In the genomic region with DNA sequence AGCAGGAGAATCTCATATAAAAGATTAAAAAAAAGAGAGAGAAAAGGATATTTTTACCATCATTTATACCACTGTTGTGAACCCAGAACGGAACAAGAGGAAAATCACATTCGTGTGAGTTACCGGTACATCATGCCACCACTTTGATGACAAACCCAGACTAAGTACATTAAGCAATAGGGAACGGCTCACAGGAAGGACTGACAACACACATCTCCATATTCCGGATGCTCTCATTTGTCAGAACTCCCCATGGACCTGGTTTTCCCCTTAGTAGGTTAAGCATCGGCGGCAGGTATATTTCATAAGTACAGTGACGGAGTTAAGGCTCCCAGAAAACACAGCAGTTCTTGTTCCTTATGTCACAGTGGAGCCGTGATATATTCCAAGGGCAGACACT, we compare ENCODE assay signal across 14 mouse cellular contexts.
"Had no signal": no experiment of that assay in that cellular context is flagged by ENCODE, and none has a peak within 500 bp of the region (broad histone marks: within the 10 kb centered on the region; RNA-seq: fewer than 3 reads in every experiment).

No protein-coding gene starts in this region.

- H3K27me3 ChIP-seq: lung, embryonic 15.5 days; megakaryocyte, embryonic 14.5 days; midbrain, embryonic 12.5 days; neural tube, embryonic 12.5 days; stomach, embryonic 15.5 days had no signal

- H3K36me3 ChIP-seq: lung, embryonic 15.5 days; midbrain, embryonic 12.5 days; neural tube, embryonic 12.5 days; stomach, embryonic 15.5 days had no signal

- H3K9ac ChIP-seq: liver, postnatal 0 days; lung, embryonic 15.5 days; midbrain, embryonic 12.5 days; neural tube, embryonic 12.5 days; stomach, embryonic 15.5 days had no signal

- H3K27ac ChIP-seq: lung, embryonic 15.5 days; midbrain, embryonic 12.5 days; neural tube, embryonic 12.5 days; stomach, embryonic 15.5 days; stomach, postnatal 0 days had no signal

- H3K4me1 ChIP-seq: lung, embryonic 15.5 days; megakaryocyte, embryonic 14.5 days; neural tube, embryonic 12.5 days; stomach, embryonic 15.5 days had no signal

- H3K4me2 ChIP-seq: lung, embryonic 15.5 days; midbrain, embryonic 12.5 days; neural tube, embryonic 12.5 days; stomach, embryonic 15.5 days had no signal

- ATAC-seq: liver, postnatal 0 days; lung, postnatal 0 days had no signal

- DNase-seq: liver, postnatal 0 days; lung, adult 2 months; lung, postnatal 4 days; midbrain, embryonic 14.5 days; thymus, adult 2 months; thymus, postnatal 25 days; thymus, postnatal 4 days had no signal

- H3K4me3 ChIP-seq: lung, embryonic 15.5 days; megakaryocyte, embryonic 14.5 days; midbrain, embryonic 12.5 days; neural tube, embryonic 12.5 days; stomach, embryonic 15.5 days had no signal

- H3K9me3 ChIP-seq: lung, embryonic 15.5 days; midbrain, embryonic 12.5 days; neural tube, embryonic 12.5 days; stomach, embryonic 15.5 days had no signal
